Mouse (Mus musculus) lung, postnatal 10 days (tissue): Measurements from ENCODE around the gene Abi3.

Source experiments
- DNase-seq: peaks from one replicate; pipeline ENCODE4 v3.0.0; 2021

The Abi3 gene

DNA sequence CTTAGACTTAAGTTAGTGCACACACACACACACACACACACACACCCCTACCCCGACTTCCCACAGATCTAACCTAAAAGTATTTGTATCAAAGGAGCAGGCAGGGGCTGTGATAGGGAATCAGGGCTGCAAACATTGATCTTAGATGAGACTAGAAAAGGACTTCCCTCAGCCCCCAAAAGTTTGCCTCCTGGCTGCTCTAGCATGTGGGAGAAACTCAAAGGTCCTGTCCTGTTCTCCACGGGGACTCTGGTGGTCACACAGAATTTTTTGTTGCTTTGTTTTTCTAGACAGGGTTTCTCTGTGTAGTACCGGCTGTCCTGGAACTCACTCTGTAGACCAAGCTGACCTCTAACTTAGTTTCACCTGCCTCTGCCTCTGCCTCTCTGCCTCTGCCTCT, 16.7 kb downstream of the Abi3 start:
- no peak for DNase-seq

DNA sequence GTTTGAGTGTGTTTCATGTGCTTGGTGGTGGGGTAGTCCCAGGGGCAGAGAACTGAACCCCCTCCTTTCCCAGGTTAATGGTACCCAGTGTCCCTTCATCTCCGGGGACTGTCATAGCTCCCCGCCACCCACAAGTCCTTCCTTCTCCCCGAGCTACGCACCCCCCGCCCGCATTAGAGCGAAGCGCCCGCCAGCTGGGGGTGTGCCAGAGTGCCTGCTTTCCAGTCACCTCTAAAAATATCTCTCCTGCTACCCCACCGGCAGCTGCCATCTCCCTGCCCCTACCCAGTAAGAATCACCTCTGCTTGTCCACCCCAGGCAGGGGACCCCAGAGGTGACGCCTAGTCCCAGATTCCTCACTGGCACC, 17.4 kb downstream of the Abi3 start:
- peak; percentile 78 for DNase-seq

DNA sequence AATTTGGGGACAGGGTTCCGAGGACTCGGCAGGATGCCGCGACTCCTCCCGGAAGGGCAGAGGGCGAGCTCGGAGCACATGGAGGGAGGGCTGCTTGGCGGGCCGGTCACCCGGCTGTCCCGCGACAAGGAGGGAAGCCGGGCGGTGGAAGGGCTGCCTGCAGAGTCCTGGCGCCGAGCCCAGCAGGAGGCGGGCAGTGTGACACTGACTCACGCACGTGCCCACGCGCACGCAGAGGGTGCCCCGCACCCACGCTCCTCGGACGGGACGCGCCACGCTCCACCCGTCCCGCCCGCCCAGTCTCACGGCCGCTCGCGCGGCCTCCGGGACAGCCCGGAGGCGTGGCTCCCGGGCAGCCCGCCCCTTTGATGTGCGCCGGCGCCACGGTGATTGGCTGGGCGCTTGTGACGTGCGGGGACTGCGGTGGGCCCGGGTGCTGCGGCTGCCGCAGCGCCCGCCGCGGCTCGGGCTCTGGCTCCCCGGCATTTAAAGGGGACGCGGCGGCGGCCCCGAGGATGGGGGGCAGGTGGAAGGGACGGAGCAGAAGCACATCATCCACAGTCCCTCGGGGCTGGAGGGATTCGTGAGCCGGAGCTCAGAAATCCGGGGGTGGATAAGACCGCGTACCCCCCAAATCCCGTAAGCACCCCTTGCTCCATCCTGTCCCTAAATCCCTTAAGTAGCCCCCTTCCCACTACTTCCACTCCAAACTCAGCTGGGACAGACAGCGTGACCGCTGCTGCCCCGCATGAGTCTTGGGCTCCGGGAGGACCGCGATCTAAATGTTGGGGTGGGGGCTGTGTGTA, 18.0 kb downstream of the Abi3 start, which contains the start of gene Phospho1:
Gene Phospho1, plus strand, starts transcription at position 429 of the 806 bp plus-strand sequence.
- DNase-seq: peak; percentile 94

DNA sequence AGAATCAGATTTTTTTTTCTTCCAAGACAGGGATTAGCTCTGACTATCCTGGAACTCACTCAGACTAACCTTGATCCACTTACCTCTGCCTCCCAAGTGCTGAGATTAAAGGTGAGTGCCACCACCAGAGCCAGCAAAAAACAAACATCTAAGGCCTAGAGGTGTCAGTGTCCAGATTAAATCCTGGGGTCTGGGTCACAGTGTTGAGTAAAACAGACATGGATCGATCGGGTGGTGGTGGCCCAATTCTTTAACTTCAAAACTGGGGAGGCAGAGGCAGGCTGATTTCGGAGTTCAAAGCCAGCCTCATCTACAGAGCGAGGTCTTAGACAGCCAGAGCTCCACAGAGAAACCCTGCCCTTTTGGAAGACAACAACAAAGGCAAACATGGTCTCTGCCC, 19.8 kb downstream of the Abi3 start:
- no peak for DNase-seq

DNA sequence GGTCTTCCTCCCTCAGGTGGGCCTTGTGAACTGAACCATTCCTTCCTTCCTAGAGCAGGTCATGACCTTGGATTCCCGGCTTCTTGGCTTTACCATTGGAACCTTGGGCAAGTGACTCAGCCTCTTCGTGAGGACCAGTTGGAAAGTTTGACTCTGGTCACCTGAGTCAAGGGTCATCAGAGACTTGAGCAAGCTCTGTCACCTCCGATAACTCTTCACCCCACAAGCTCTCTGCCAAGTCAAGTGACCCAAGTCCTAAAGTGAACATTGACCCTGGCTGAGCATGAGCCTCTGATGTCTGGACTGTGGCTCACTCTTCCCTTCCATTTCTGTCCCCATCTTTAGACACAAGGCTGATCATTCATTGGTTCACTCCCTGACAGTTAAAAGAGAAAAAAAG, 20.8 kb downstream of the Abi3 start:
- no peak for DNase-seq

DNA sequence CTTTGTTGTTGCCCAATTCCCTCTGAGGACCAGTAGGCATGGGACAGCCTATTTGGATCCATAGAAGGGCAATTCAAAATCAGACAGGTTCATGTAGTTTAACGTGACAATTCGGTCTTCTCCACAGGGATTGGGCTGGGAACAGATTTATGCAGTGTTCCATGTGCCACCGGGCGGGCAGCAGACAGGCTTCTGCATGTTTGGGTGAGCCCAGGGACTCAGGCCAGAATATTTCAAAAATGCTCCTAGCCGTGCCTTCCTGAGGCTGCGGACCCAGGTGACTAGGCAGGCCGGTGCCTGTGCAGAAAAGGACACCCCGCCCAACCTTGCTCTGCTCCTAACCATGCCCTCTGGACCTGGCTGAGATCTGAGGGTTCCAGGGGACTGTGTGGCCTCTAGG, 23.1 kb downstream of the Abi3 start:
- DNase-seq: no peak

DNA sequence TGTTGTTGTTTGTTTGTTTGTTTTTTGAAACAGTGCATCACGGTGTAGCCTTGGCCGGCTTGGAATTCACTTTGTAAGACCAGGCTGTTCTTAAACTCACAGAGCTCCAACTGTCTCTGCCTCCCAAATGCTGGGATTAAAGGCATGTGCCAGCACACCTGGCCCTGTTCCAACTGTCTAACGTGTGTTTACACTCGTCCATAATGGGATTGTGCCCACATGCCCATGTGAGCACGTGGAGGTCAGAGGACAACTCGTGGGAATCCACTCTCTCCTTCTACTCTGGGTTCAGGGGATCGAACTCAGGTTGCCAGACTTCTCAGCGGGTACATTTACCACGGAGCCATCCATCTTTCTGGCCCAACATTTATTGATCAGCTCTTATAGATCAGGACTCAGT, 26.9 kb downstream of the Abi3 start:
- DNase-seq: no peak

DNA sequence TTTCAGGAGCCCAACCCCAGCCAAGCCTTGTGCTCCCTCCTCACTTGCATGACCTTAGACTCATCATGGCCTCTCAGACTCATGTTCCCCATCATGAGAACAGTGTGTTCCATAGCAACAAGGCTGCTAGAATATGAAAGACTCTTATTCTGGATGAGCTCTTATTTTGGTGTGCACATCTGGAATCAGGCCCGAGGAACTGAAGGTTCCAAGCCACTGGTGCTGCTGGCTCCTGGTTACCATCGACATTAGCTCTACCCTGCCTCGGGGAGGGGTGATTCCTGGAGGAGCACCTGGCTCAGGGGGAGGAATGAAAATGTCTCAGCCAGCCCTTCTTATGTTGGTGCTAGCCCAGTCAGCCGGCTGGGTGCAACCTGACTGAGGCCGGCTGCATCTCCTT, 27.4 kb downstream of the Abi3 start:
- peak; percentile 32 for DNase-seq

DNA sequence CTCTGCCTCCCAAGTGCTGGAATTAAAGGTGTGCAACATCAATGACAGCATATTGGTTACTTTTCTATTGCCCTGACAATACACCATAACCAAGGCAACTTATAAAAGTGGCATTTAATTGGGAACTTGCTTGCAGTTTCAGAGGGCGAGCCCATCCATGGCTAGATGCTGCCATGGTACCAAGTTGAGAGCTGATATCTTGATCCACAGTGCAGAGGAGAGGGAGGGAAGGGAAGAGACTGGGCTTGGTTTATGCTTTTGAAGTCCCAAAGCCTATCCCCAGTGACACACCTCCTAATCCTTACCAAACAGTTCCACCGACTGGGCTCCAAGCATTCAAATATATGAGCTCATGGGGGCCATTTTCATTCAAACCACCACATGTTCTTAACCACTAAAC, 28.2 kb downstream of the Abi3 start:
- no peak for DNase-seq

DNA sequence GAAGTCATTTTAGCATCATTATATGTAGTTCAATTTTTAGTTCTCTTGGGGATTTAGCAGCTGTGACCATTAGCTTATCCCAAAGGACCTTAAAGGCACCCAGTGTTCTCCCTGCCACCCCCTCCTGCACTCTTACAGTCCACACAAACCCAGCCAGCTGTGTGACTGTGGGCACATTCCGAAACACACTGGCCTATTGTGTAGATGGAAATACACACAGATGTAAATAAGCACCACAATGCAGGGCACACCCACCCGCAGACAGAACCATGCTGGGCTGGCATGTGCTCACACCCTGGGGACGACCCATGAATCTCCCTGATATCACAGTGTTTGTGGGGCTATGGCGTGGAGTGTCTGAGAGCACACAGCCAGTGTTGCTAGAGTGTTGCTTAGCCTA, 30.1 kb downstream of the Abi3 start:
- DNase-seq: no peak

DNA sequence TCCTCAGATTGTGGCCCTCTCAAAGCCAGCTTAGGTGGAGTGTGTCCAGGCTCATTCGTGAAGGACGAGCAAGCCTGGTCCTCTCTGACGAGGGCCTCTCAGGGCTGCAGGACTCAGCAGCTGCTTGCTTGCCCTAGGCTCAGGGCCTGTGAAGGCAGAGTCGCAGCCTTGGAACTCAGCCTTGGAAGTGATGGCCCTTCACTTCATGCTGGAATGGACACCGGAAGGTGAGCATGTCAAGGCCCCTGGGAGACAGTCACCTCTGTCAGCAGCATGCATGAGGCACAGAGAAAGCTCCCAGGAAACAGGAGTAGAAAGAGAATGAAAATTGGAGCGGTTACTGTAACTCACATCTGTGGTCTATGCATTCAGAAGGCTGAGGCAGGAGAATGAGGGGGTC, 30.5 kb downstream of the Abi3 start:
- DNase-seq: no peak

DNA sequence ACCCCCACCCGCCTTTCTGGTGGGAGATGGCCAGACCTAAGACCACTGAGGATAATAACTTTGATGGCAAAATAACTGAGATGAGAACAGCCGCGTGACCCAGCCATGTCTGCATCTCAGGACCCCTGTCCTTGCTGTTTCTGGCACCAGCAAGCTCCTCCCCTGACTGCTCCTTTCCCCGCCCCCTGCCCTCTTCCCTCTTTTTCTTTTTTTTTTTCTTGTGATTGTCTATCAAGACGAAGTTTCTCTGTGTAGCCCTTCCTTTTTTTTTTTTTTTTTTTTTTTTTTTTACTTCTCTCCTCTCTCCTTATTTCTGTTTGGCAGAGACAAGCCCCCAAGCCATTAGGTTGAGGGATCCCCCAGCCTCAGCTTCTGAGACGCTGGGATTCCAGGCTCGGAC, 31.4 kb downstream of the Abi3 start:
- DNase-seq: no peak

DNA sequence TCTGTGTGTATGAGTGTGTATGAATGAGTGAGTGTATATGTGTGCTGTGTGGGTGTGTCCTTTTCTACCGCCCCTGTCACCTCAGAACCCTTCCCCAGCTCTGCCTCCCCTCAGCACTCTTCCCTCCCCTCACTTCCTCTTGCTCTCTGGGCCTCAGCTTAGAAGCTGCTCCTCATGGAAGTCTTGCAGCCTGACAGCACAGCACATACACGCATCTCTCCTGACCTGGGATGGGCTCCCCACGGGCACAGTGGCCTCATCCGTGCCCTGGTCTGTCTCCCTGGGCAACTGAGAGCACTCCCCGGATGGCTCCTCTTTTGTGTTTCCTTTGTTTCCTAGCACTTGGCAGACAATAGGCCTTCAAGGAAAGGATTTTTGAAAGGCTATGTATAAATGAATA, 32.7 kb downstream of the Abi3 start:
- no peak for DNase-seq

DNA sequence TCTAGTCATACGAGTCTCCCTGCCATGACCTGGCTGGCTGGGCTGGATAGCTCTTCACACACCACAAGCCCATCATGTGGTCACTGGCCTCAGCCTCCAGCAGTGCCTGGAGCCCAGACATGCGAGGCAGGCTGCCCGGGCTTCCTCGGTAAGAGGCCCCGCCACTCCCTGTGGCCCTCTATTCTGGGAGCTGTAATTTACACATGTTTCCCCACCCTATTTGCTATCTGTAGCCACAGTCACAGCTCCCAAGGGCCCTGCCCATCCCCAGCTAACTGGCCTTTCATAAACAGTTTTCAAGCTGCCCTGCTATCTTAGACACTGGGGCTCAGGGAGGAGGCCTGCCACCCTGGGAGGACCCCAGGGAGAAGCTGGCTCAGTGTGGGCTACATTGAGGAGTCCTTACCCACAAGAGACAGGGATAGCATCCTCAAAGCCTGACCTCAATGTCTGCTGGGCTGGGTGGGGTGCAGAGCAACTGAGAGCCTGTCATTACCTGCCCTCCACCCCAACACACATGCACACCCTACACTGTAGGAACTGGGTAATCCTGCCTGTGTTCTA, 33.7 kb downstream of the Abi3 start:
- no peak for DNase-seq

DNA sequence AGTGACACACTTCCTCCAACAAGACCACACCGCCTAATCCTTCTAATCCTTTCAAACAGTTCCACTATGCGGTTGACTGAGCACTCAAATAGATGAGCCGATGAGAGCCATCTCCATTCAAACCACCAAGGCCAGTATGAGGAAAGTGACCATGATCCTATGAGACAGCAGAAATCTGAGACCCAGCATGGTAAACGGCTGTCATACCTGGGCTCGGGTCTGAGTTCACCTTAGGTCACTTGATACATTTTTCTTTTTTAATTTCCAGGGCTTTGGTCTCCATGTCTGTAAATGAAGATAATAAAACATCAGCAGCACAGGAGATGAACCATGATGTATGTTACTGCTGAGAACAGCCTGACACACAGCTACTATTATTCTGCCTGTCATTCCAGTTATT, 34.4 kb downstream of the Abi3 start:
- DNase-seq: no peak

DNA sequence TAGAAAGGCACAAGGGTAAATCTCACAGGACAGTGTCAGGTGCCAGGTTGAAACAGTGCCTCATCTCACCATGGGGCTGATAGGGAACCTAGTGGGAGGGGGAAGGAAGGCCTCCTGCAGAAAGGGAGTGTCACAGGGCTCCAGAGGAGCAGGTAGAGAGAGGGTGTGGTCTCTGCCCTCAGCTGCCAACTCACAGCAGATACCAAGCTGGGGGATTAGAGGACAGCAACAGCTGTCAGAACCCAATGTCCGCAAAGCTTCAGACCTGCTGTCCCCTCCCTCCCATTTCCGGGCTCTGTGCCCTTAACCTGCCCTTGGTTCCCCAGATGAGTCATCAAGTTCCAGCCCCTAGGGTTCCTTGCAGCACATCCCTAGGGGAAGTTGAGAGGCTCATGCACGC, 36.7 kb downstream of the Abi3 start:
- DNase-seq: no peak

DNA sequence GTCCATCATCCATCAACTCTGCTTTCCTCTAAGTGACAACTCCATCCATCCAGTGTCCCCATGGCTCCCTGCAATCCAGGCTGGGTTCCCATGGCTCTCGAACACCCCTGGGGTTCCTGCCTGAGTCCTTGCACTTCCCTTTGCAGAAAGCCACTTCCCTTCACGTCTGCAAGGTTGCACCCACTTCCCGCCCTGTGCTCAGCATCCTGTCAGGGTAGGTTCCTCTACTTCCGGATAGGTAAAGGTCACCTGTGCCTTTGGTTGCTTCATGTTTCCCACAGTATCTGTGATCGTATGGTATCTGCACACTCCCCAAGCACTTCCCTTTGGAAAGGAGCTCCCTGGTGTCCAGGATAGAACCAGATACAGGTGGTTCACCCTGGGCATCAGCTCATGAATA, 37.3 kb downstream of the Abi3 start:
- no peak for DNase-seq

DNA sequence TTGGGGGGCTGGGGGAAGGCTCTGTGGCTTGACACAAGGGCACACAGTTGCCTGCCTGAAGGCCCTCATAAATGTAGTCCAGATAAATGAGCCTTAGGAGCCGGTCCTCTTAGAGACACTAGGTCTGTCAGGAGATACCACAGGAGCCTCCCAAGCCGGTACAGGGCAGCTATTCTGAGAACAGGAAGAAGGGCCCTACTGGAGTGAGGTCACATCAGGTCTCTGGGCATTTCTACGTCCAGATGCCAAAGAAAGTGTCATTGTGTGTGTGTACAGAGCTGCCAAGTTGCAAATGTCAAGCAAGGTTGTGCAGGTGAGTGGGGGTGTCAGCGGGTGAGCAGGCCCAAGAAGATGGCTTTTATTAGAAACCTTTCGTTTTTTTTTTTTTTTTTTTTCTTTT, 46.7 kb downstream of the Abi3 start:
- no peak for DNase-seq

DNA sequence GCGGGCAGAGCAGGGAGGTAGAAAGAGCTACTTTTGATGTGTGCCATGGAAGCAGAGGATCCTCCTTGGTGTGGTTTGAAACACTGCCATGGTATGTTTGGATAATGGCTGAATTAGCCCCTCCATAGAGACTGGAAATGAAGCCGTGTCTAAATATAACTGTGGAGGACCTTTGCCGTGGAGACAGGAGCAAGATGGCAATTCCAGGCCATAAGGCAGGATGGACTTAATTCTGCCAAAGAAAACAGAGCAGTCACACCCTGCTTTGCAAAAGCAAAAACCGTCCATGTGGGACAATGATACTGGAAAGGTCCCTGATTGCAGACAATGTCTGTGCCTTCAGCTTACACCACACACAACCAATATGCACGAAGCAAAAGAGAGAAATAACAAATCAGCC, 48.1 kb downstream of the Abi3 start:
- DNase-seq: no peak

DNA sequence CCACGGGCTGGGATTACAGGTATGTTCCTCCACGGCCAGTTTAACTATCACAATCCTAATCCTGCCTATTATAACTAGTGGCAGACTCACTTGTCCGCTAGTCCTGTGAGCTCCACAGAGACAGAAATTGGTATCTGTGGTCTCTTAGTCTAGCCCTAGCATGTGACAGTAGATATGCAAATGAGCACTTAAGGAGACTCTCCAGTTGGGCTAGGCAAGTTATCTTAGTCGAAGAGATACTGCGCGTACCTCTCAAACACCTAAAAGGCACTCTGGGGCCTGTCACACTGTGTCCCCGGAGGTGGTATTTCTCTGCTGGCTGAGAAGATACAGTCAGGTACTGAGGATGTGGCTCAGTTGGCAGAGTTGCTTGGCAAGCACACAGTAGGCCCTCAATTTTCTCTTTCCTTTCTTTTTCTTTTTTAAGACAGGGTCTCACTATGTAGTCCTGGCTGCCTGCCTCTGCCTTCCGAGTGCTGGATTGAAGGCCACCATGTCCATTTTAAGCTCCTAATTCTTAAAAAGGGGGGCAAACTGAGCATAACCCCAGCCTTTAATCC, 49.2 kb downstream of the Abi3 start:
- no peak for DNase-seq

DNA sequence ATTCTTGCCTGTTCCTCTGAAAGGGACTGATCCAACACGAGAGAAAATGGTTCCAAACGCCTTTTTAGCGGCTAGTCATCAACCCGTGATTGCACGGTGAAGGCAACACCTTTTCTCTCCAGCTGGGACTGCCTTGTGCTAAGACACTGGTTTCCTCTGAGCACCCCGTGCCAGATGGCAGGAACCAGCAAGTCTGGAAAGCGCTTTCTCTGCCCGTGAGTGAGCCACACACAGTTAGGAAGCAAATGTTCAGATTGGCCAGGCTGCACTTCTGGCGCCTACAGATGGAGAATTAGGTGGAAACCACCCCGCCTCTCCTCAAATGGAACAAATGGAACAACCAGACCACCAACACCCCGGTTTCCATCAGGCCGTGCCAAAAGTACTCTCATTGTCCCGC, 50.5 kb downstream of the Abi3 start:
- DNase-seq: no peak

DNA sequence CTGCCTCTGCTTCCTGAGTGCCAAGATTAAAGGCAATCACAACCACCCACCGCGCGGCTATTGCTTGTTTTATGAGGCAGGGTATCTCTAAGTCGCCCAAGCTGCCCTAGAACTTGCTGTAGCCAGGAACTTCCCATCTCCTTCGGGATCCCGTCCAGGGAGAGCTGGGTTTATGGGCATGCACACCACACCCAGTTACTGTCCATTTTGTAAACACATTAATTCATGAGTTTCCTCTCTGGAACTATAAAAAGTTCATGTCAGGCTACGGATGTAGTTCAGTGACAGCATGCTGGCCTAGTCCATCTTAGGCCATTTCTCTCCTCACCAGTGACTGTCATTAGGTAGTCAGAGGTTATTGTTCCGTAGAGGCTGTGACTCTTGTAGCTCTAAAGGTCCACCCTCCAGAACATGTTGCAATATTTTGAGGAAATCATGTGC, 52.8 kb downstream of the Abi3 start:
- DNase-seq: peak; percentile 72

DNA sequence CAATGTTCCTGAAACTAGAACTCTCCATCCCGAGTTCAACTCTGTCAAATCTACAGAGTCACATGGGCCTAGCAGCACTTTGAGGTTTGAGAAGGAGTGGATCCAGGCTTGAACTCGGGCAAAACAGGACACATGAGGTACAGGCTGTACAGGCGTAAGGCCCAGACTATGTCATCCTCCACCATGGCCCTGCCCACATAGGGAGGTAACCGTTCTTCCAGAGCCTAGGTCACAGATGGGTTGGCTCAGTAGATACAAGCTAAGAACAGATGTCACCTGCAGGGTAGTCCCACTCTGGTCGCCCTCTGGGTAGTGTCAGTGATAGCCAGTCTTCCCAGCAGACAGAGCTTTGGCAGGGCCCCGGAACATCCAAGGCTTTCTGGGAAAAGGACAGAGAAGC, 55.8 kb downstream of the Abi3 start:
- no peak for DNase-seq

DNA sequence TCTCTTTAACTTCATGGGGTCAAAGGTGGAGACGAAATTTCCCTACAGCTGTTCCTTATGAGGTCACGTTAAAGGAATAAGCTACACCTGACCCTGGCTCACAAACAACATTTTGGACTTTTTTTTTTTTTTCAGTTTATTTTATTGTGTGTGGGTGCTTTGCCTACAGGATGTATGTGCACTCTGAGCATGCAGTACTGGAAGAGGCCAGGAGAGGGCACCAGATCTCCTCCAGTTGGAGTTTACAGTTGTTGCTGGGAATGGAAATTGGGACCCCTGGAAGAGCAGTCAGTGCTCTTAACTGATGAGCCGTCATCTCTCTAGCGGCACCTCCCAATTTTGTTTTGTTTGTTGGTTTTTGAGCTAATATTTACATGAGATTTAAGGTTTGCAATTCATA, 56.6 kb downstream of the Abi3 start:
- no peak for DNase-seq

DNA sequence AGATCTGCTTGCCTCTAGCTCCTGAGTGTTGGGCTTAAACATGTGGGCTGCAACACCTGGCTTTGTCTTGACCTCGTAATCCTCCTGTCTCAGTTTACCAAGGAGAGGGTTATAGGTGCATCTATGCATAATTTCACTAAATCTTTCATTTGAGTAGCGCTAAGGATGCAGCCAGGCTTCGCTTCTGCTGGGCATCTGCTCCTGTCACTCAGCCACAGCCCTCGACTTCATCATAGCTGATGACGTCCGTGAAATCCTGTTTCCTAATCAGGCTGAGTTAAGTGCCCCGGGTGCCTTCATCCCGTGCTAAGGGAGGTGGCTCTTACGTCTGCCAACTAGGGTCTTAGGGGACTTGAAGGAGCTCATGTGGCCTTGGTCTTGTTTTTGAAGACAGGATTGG, 58.3 kb downstream of the Abi3 start:
- no peak for DNase-seq
